Mouse (Mus musculus): ENCODE data around the gene Gm15155. TPM values are rescaled to one million over a fixed set of nuclear protein-coding genes. Genes with fewer than 3 reads are reported as not detected.
A peak's percentile ranks its signal among the peaks of the same experiment; 100 is the strongest.

Gene Gm15155
- polyA plus RNA-seq (2015; fragmentation: Nextera tagmentation; extraction: Ambion mirVana): not detected in 2 replicates

GRCm38 (mm10) chrX:155624341-155624841, at the start of gene Gm15155:
TSS of gene Gm15155 (plus strand) at chrX:155624741.
- Histone ChIP-seq H3K4me3 (ENCODE audit: low read depth, low read length) (peak within 1 kb of the TSS; percentile 41), H3K27ac (ENCODE audit: low read depth, low read length) (no peak within 1 kb of the TSS), H3K9ac (ENCODE audit: low read depth, low read length) (no peak within 1 kb of the TSS), H3K4me2 (replicated peaks; ENCODE audit: low read depth) (peak within 1 kb of the TSS; percentile 72), H3K9me3 (ENCODE audit: control insufficient read depth) (no peaks in the 10 kb centered on the region), H3K4me1 (replicated peaks; ENCODE audit: control insufficient read depth, insufficient read depth, low read length) (no peaks in the 10 kb centered on the region), H3K27me3 (replicated peaks; ENCODE audit: control insufficient read depth, insufficient read depth, low read length) (peaks cover 21% of the 10 kb centered on the region; the same call in 1 of the 2 replicates), H3K36me3 (ENCODE audit: control insufficient read depth, insufficient read depth) (no peaks in the 10 kb centered on the region)
- no peak for TF ChIP-seq CTCF (IDR thresholded peaks at IDR 0.05; ENCODE audit: low read depth)
- no peak for ATAC-seq
- WGBS: 13% methylated on average over 19 of the region's 19 CpGs

- Histone ChIP-seq H3K4me1 (replicated peaks; ENCODE audit: control insufficient read depth, insufficient read depth, low read length) (no peaks in the 10 kb centered on the region), H3K4me2 (replicated peaks; ENCODE audit: low read depth) (no peak overlapping the region), H3K27me3 (replicated peaks; ENCODE audit: control insufficient read depth, insufficient read depth, low read length) (no peaks in the 10 kb centered on the region), H3K9ac (ENCODE audit: low read depth, low read length) (no peak overlapping the region), H3K27ac (ENCODE audit: low read depth, low read length) (no peak overlapping the region), H3K9me3 (ENCODE audit: control insufficient read depth) (no peaks in the 10 kb centered on the region), H3K36me3 (ENCODE audit: control insufficient read depth, insufficient read depth) (no peaks in the 10 kb centered on the region), H3K4me3 (ENCODE audit: low read depth, low read length) (no peak overlapping the region)
- ATAC-seq: no peak
- TF ChIP-seq CTCF (IDR thresholded peaks at IDR 0.05; ENCODE audit: low read depth): no peak
These were observed 44.8 kb upstream of the Gm15155 start for GRCm38 (mm10) chrX:155579791-155580190.

GRCm38 (mm10) chrX:155584586-155584985, 40.0 kb upstream of the Gm15155 start:
- no peak for ATAC-seq
- Histone ChIP-seq H3K4me3 (ENCODE audit: low read depth, low read length) (no peak overlapping the region), H3K9me3 (ENCODE audit: control insufficient read depth) (no peaks in the 10 kb centered on the region), H3K4me2 (replicated peaks; ENCODE audit: low read depth) (no peak overlapping the region), H3K9ac (ENCODE audit: low read depth, low read length) (no peak overlapping the region), H3K36me3 (ENCODE audit: control insufficient read depth, insufficient read depth) (no peaks in the 10 kb centered on the region), H3K27ac (ENCODE audit: low read depth, low read length) (no peak overlapping the region), H3K27me3 (replicated peaks; ENCODE audit: control insufficient read depth, insufficient read depth, low read length) (no peaks in the 10 kb centered on the region), H3K4me1 (replicated peaks; ENCODE audit: control insufficient read depth, insufficient read depth, low read length) (no peaks in the 10 kb centered on the region)
- no peak for TF ChIP-seq CTCF (IDR thresholded peaks at IDR 0.05; ENCODE audit: low read depth)
- 78% methylated on average over 2 of the region's 2 CpGs for WGBS

DNA sequence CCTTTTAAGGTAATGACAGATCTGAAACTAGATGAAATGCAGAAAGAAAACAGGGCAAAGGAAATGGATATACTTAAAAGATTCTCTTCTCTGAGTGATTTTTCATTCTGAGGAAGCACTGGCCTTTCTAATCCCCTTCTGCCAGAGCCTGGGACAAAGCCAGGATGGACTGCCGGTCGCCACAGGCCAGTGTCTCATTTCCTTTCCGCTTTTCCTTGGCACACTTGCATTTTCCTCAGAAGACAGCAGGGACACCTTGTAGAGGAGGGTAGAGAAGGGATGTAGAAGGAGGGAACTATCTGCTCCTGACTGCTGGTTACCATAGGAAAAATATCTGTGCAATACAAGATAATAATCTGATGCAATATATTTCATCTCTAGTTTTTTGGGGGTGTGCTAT, 33.1 kb upstream of the Gm15155 start:
- H3K4me3 ChIP-seq (ENCODE audit: low read depth, low read length): no peak overlapping the region
- no peak for TF ChIP-seq CTCF (IDR thresholded peaks at IDR 0.05; ENCODE audit: low read depth)
- H3K4me1 ChIP-seq (replicated peaks; ENCODE audit: control insufficient read depth, insufficient read depth, low read length): no peaks in the 10 kb centered on the region
- H3K27me3 ChIP-seq (replicated peaks; ENCODE audit: control insufficient read depth, insufficient read depth, low read length): no peaks in the 10 kb centered on the region
- H3K36me3 ChIP-seq (ENCODE audit: control insufficient read depth, insufficient read depth): no peaks in the 10 kb centered on the region
- no peak overlapping the region for H3K9ac ChIP-seq (ENCODE audit: low read depth, low read length)
- 83% methylated on average over 3 of the region's 3 CpGs for WGBS
- H3K9me3 ChIP-seq (ENCODE audit: control insufficient read depth): no peaks in the 10 kb centered on the region
- H3K27ac ChIP-seq (ENCODE audit: low read depth, low read length): no peak overlapping the region
- no peak for ATAC-seq
- H3K4me2 ChIP-seq (replicated peaks; ENCODE audit: low read depth): no peak overlapping the region

DNA sequence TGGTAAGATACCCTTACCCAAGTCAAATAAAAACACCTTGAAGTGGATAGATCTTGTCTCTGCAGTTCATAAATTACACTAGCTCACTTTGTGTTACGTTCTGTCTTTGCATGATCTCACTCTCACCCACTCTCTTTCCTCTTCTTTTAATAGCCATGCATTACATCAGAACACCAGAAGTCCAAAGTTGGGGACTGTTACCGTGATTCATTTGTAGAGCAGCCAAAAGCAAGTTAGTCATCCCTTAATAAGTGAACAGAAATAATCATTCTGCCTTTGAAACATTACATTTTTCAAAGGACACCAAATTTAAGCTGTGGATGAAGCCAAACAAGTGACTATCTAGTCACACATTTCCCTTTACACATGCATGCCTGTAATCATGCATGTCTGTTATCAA, 32.1 kb upstream of the Gm15155 start:
- H3K27me3 ChIP-seq (replicated peaks; ENCODE audit: control insufficient read depth, insufficient read depth, low read length): no peaks in the 10 kb centered on the region
- no peak overlapping the region for H3K27ac ChIP-seq (ENCODE audit: low read depth, low read length)
- 70% methylated on average over 2 of the region's 2 CpGs for WGBS
- H3K4me1 ChIP-seq (replicated peaks; ENCODE audit: control insufficient read depth, insufficient read depth, low read length): no peaks in the 10 kb centered on the region
- ATAC-seq: no peak
- no peak overlapping the region for H3K4me3 ChIP-seq (ENCODE audit: low read depth, low read length)
- no peak overlapping the region for H3K9ac ChIP-seq (ENCODE audit: low read depth, low read length)
- no peak overlapping the region for H3K4me2 ChIP-seq (replicated peaks; ENCODE audit: low read depth)
- no peaks in the 10 kb centered on the region for H3K36me3 ChIP-seq (ENCODE audit: control insufficient read depth, insufficient read depth)
- no peaks in the 10 kb centered on the region for H3K9me3 ChIP-seq (ENCODE audit: control insufficient read depth)
- TF ChIP-seq CTCF (IDR thresholded peaks at IDR 0.05; ENCODE audit: low read depth): no peak

GRCm38 (mm10) chrX:155594685-155595084, 29.9 kb upstream of the Gm15155 start:
- TF ChIP-seq CTCF (IDR thresholded peaks at IDR 0.05; ENCODE audit: low read depth): no peak
- no peaks in the 10 kb centered on the region for H3K36me3 ChIP-seq (ENCODE audit: control insufficient read depth, insufficient read depth)
- no peaks in the 10 kb centered on the region for H3K9me3 ChIP-seq (ENCODE audit: control insufficient read depth)
- no peak overlapping the region for H3K4me3 ChIP-seq (ENCODE audit: low read depth, low read length)
- no peaks in the 10 kb centered on the region for H3K27me3 ChIP-seq (replicated peaks; ENCODE audit: control insufficient read depth, insufficient read depth, low read length)
- H3K27ac ChIP-seq (ENCODE audit: low read depth, low read length): no peak overlapping the region
- no peak overlapping the region for H3K4me2 ChIP-seq (replicated peaks; ENCODE audit: low read depth)
- no peak for ATAC-seq
- H3K9ac ChIP-seq (ENCODE audit: low read depth, low read length): no peak overlapping the region
- 63% methylated on average over 1 of the region's 1 CpGs for WGBS
- no peaks in the 10 kb centered on the region for H3K4me1 ChIP-seq (replicated peaks; ENCODE audit: control insufficient read depth, insufficient read depth, low read length)

DNA sequence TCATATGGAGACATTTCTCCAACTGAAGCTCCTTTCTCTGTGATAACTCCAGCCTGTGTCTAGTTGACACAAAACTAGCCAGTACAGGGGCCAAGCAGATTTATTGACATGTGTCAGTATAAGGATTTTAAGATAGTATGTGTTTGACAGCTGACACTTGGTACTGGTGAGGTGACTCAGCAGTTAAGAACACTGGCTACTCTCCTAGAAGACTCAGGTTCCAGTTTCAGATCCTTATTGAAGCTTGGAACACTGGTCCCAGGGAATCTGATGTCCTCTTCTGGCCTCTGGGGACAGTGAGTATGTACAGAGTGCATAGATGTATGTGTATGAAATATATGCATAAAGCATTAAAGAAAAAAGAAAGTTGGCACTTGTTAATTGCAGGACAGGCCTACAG, 28.2 kb upstream of the Gm15155 start:
- no peak overlapping the region for H3K4me3 ChIP-seq (ENCODE audit: low read depth, low read length)
- no peak for ATAC-seq
- H3K4me2 ChIP-seq (replicated peaks; ENCODE audit: low read depth): no peak overlapping the region
- no peak overlapping the region for H3K9ac ChIP-seq (ENCODE audit: low read depth, low read length)
- no peaks in the 10 kb centered on the region for H3K27me3 ChIP-seq (replicated peaks; ENCODE audit: control insufficient read depth, insufficient read depth, low read length)
- no peaks in the 10 kb centered on the region for H3K36me3 ChIP-seq (ENCODE audit: control insufficient read depth, insufficient read depth)
- H3K9me3 ChIP-seq (ENCODE audit: control insufficient read depth): no peaks in the 10 kb centered on the region
- no peak for TF ChIP-seq CTCF (IDR thresholded peaks at IDR 0.05; ENCODE audit: low read depth)
- no peaks in the 10 kb centered on the region for H3K4me1 ChIP-seq (replicated peaks; ENCODE audit: control insufficient read depth, insufficient read depth, low read length)
- H3K27ac ChIP-seq (ENCODE audit: low read depth, low read length): no peak overlapping the region

Data from intestine, postnatal 0 days (tissue).